Mouse (Mus musculus) adrenal gland, adult 18-20 months (tissue): Measurements from ENCODE around the gene Zfhx2. TPM values are rescaled to one million over a fixed set of nuclear protein-coding genes. Genes with fewer than 3 reads are reported as not detected.

Experiments used
- DNase-seq, 2 experiments: peaks; one replicate each; pipeline ENCODE4 v3.0.0; 2021 to 2022; ENCODE audit warnings: low spot score in 2 of 2
- total RNA-seq, 2 experiments: library from RNA; stranded (reverse); gene quantifications; 1 replicate in 1 of 2; 2 replicates in 1 of 2; pipeline ENCODE4 v1.2.3; 2021

The Zfhx2 gene
- total RNA-seq, 2 experiments from 2014 or later, result 6.1 to 7.4 TPM

DNA sequence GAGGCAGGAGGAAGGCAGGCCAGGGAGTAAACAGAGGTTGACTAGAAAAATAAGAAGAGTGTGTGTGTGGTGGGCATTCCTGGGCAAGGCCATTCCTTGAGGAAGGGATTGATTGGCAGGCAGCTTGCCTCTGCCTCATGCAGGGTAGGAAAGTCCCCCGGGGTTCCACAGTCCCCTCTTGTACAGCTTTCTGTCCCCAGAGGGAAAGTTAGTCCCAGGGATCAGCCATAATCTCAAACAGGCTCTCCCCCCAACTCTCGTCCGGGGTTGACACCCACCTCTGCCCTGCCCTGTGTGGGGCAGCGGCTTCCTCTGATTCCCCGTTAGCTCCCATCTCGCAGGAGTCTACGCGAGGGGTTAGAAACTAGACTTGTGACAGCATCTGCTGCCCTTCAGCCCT is 14.9 kb upstream of the Zfhx2 start:
- DNase-seq, result no peak

DNA sequence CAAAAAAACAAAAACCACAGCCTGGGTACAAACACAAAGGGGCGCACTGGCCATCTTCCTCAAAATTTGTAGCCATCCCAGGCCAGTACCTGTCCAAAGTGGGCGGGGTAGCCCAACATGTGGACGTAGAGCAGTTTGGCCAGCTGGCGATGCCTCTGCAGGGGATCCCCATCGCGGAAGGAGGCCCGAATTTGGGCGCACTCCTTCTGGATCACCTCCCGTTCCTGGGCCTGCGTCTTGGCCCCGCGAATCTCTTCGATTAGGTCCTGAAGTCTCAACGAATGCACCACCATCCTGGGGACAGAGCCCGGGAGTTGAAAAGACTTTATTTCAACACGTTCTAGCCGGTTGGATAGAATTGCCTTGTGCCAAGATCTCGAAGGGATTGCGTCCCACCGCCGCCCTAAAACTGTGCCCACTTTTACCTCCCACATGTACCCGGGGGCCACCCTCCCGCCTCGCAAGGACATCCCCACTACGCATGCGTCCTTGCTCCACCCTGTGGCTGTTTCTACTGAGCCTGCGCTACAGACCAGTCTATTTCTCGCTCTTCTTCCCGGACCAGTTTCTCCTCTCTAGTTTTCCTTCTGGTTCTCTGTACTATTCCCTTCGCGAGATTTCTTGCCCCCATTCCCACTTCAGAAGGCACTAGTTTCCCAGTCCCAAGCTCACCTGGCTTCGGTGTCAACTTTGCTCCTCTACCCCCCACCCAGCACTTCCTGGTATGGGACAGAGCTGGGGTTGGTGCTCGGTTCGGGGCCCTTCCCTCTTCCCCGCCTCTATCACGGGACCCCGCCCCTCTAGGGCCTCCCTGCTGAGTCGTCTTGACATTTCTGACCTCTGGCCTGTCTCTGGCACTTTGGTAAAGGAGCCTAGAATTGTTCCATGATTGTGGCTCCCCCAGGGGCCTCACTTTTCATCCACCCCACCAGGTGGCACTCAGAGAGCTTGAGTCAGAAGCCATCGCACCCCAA is 14.0 kb upstream of the Zfhx2 start, which contains the start of gene Ap1g2:
Ap1g2 (minus strand) TSS at position 758 of the 974 bp plus-strand sequence.
- DNase-seq, result peak; percentile 78 to 84

DNA sequence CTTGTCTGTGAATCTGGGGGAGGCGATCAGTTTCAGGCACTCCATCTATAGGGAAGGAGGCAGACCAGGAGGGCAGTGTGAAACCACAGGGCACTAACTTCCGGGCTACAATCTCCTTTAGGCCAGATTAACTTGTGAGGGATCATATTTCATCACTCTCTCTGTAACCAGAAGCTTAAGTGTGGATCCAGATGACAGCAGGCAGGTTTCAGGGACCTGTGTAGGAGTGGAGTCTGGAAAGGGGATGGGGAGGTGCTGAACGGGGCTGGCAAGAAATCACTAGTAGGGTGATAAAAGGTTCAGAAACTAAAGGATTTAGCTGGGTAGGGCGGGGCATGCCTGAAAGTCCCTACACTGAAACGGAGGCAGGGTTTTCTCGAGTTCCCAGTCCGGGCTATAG is 13.3 kb upstream of the Zfhx2 start:
- DNase-seq, result no peak

DNA sequence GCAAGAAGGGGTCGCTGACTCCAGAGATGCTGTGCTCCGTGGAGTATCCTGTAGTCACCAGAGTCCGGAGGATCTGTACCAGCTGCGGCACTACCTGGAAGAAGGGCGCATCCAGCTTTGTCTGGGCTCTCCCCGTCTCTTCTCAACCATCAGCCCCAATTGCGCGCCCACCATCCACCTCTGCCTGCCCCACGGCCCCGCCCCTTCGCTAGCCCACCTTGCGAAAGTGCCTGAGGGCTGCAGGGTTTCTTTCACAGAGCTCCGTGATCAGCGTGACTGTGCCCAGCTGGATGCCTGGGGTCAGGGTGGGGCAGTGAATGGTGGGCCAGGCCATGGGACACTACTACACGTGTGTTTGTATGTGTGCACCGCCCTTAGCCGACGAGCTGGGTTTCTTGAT is 12.2 kb upstream of the Zfhx2 start:
- DNase-seq, result no peak

DNA sequence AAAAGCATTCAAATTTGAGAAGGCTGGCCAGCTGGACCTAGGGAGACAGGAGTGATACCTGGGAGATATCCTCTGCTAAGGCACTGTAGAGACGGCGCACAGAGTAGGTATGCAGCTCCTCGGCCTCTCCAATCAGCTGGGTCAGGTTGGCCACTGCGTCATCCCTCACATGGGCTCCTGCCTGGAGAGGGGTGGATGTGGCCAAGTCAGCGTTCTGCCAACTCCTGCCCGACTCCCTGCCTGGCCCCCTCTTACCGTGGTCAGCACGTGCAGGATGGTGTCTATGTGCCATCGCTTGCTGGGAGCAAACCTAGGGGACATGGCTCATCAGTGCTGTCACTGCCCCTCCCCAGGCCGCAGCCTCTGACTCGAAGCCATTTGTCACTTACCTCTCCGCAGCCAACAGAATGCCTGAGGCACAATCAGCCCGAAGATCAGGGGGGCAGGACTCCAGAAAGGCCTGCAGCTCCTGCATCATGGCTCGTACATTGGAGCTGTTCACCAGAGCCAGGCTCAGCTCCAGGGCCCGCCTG is 10.2 kb upstream of the Zfhx2 start:
- DNase-seq, result no peak

DNA sequence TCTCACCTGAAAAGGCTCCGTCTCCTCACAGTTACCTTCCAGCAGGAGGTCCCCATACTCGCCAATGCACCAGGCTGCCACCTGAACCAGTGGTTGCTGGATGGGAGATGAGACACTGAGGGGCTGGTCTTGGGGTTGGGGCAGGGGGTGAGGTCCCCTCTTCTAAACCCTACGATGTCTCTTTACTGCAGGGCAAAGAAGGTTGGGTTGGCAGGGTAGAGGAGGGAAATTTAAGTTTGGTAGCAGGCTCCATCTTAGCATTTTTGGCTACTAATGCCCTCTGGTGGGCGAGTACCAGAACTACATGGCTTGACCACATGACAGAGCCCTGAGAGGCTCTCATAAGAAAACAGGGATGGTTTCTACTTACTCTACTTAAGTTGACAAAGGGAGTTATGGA is 9.5 kb upstream of the Zfhx2 start:
- peak in 1 of 2 experiments; percentile 41 for DNase-seq

DNA sequence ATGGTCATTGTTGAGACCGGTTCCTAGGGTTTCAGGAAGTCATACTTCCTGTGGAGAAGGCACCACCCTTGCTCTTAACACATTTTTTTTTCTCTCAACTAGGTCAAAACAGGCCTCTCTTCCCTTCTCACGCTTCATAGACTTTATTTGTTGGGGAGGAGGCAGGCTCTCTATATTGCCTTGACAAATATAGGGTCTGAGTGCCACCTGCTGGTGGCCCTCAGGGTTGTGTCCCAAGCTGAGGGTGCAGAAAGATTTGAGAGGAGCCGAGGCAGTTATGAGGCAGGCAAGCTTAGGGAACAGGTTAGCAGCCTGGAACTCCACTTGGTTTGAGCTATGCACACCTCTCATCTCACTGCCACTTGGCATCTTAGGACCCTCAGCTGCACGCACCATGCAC is 5.9 kb upstream of the Zfhx2 start:
- no peak for DNase-seq

DNA sequence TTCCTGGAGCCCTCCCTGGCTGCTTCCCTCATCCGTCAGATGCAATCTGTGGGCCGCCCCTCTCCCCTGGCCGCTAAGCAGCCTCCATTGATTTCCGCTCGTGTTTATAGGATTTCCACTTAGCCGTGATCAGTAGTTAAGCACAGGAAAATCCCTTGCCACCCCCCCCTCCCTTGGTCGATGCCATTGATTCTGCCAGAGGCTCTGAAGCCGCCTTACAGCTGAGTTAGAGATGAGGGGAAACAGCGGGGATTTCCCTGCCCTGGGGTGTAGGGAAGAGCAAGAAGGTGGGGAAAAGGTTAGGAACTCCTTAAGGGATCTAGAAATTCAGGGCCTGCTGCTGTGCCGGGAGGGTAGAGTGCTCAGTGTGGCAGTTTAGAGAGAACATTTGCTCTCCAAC is 5.5 kb upstream of the Zfhx2 start:
- no peak for DNase-seq

DNA sequence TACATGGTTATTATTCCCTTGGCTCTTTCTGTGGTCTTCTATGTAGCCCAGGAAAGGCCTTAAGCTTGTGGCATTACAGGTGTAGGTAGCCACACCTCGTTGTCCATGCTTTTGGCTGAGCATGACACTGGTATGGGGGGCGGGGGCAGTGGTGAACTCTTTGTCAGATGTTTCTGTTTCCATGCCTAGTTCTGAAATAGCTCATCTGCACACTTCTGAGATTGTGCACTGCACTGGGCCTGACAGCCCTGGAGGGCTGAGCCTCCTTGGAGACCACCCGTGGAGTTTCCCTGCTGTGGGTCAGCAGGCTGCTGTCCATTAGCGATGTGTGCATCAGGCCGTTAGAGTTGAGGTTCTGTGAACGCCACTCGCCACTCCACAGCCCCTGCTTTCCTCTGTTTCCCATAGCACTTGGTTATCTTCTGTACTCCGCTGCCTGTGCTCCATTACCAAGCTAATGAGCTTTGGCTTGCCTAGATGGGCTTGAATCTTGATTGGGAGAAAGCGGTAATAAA is 4.5 kb upstream of the Zfhx2 start:
- DNase-seq, result no peak

DNA sequence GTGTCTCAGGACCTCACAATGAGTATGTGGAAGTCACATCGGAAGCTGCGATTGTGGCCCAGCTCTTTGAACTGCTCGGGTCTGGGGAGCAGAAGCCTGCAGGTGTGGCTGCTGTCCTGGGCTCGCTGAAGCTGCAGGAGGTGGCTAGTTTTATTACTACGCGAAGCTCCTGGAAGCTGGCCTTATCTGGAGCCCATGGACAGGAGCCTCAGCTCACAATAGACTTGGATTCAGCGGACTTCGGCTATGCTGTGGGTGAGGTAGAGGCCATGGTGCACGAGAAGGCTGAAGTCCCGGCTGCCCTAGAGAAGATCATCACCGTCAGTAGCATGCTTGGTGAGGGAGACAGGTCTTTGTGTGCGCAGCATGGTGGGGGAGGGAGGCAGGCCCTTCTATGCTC is 3.5 kb upstream of the Zfhx2 start:
- DNase-seq, result no peak

DNA sequence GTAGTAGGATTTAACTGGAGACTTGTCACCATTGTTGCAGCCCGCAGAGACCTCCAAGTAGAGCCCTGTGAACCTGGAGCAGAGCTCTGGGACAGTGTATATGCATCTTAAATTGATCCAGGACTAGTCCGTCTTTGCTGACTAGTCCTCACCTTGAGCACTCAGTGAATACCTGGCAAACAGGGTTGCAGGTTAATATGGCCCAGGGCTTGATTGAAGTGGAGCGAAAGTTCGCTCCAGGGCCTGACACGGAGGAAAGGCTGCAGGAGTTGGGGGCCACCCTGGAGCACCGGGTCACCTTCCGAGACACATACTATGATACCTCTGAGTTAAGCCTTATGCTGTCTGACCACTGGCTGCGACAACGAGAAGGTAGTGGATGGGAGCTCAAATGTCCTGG is 3.1 kb upstream of the Zfhx2 start:
- no peak for DNase-seq

DNA sequence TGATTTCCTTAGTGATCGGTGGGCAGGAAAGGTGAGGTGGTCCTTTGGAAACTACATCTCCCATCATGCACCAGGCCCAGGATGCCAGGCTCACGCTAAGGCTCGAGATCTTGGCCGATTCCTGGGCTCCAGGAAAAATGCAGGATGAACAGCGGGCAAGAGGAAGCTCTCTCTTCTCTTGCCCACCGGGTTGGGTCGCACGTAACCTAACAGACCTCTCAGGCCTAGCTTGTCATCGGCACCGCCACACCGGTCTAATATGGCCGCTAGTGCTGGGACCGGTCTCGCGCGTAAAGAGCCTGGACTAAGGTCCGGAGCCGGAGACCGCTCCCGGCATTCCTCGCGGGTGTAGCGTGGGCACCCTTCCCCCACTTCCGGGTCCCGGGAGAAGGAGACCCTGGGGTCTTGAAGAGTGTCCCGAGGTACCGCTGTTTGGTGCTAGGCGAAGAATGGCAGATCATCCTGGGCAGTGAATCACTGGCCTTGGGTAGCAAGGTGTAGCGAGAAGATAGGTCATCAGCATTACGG is 2.6 kb upstream of the Zfhx2 start, which contains the start of gene Thtpa:
Thtpa (plus strand) TSS at position 81 of the 528 bp plus-strand sequence.
- DNase-seq, result peak; percentile 76 to 81

DNA sequence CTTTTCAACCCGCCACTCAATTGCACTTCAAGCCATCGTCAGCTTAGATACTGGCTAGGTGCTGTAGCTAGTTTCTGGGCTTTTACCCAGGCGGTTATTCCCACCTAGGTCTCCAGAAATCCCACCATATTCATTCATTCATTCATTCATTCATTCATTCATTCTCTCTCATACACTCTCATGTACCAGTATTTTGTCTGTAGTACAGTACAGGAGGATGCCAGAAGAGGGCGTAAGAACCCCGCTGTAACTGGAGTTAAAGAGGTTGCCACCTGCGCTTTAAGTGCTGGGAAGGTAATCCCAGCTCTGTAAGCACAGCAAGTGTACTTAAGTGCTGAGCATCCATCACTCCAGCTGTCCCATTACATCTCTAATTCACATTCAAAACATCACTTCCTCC is 1.8 kb upstream of the Zfhx2 start:
- DNase-seq, result no peak

DNA sequence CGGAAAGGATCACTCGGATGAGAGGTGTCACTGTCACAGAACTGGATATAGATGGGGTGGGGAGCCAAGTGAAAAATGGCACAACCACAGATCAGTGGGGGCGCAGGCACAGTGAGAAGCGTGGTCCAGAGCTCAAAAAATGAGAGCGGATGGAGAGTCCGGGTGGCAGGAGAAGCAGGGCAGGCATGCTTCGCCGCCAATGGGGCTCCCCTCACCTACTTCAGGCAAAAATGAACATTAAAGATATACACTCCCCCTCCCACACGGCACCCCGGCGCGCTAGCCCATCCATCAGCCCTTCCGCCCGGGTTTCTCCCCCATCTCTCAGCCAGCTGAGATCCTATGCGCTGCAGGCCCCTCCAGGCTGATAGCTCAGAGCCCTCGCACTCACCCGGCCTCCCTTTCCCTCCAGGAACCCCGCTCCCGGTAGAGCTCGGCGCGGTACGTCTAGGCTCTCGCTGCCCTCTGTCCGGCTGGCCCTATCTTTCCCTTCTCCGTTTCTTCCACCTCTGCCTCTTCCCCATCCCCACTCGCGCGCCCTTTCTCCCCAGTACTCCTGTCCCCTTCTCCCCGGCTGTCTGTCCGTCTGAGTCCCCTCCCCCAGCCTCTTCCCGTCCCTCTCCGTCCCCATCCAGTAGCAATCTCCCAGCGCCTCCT is 787 bp downstream of the Zfhx2 start:
- peak in 1 of 2 experiments; percentile 35 for DNase-seq

DNA sequence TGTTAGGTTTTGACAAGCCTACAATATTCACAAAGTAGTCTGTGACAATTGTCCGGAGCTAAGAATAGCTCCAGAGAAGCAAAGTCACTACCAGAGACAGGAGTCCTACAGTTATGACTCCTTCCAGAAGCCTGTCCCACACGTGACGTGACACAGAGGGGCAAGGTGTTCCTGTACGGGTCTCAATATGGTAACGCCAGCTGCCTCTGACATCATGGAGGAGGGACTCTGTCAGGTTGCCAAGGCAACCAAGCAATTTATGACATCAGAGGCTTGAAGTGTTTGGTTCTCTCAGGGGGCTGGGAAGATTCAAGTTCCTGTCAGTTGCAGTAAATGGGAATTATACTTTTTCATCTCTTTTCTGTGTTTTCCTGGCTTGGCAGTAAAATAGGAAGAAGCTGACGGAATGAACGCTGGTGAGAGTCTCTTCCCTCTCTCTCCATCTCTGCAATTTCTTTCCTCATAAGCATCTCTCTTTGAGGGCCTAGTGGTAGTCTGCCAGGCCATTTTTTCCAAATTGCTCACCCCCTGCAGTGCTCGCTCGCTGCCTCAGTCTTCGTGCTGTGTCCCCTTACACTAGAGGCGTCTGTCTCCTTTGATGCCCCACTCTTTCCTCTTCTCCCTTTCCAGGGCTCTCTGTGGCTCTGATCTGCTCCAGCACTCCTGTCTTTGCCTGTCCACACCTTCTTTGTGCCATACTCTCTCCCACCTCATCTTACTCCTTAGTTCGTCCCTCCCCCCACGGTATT is 2.8 kb downstream of the Zfhx2 start:
- DNase-seq, result no peak

DNA sequence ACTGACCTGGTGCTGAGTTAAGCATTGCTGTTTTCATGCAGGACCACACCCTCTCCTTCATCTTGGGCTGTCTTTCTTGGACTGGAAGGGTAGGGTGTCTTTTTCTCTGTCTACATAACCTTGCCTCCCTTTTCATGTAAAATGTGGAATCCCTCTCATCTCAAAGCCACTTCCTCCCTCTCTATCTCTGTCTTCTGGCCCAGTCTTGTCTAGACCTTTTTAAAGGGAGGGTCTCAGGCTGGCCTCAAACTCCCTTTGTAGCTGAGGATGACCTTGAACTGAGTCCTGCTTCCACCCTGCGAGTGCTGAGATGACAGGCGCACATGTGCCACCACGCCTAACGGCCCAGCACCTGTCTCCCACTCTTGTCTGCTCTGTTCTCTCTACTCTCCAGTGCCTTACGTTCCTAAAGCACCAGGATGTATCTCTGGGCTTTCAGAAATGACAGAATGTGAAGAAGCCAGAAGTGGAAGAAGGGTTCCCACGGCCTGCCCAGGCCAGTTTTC is 6.1 kb downstream of the Zfhx2 start:
- no peak for DNase-seq

DNA sequence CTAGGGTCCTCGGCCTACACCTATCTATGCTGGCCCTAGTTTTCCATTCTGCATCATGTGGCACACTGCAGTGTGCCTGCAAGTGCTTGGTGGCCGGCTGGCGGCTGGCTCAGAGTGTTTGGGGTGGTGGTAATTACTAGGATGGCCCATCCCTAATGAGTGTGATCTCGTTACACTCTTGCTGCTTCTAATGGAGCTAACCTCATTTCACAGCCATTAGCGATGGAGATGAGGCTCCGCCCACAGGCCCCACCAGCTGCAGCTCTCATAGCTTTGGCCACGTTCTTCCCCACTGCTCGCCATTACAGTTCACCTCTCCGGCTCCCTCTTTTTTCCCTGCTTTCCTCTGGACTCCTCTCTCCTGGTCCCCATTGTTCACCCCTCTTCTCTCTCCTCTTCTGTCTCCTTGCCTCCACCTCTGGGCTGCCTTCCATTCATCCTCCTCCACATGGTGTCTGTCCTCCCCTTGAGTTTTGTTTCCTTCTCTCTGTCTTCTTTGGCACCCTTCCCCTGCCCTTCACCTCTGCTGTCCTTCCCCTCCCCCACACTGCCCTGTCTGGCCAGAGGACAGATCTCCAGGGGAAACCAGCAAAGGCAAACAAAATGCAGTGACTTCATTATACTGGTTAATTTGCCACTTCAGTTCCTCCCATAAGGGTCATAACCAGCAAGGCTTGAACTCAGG is 6.7 kb downstream of the Zfhx2 start:
- no peak for DNase-seq

DNA sequence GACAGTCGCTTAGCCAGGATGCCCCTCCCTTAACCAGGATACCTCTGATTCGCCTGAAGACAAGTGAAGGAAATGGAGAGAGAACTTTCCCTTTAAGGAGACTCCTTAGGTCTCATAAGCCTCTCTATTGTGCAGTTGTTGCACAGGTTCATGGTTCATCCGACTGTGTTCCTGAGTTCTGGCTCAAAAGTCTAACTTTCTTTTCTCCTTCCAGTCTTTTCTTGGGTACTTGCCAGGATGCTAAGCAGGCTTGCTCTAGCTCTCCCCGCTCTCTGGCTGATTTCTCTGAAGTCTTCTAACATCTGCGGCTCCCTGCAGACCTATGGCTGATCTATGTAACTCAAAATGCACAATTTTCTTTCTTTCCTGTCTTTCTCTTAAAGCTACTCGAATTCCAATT is 8.6 kb downstream of the Zfhx2 start:
- no peak for DNase-seq

DNA sequence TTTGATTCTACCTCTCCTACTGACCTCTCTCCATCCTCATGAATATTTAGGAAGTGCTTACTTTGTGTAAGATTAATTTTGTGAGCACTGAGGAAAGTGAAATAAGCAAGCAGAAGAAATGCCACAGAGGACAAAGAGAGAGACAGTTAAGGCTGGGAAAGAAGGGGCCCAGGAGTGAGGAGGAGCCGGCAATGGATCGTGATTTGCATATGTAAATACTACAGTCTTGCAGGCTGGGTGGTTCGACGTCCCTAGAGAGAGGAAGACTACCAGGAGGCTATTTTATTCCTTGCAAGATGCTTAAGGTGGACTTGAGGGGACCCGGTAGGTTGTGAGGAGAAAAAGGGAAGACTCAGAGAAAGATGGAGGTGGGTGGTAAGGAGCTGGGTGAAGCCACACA is 11.0 kb downstream of the Zfhx2 start:
- no peak for DNase-seq
